Mouse (Mus musculus) adrenal gland, adult 18-20 months (tissue): ENCODE results near the gene Alpk3. TPM values are rescaled to one million over a fixed set of nuclear protein-coding genes. Genes with fewer than 3 reads are reported as not detected.
A peak's percentile ranks its signal among the peaks of the same experiment; 100 is the strongest.
"Not testable (repeated sequence)": the region's sequence is repeated elsewhere in the genome, so short reads cannot be mapped to it uniquely, and the experiment has no call there.

Experiments used
- DNase-seq, 2 experiments: peaks; one replicate each; pipeline ENCODE4 v3.0.0; 2021 to 2022; ENCODE audit warnings: low spot score in 2 of 2
- total RNA-seq, 2 experiments: library from RNA; stranded (reverse); gene quantifications; 1 replicate in 1 of 2; 2 replicates in 1 of 2; pipeline ENCODE4 v1.2.3; 2021

Gene Alpk3
- total RNA-seq, 2 experiments from 2014 or later: 0.17 to 0.48 TPM

DNA sequence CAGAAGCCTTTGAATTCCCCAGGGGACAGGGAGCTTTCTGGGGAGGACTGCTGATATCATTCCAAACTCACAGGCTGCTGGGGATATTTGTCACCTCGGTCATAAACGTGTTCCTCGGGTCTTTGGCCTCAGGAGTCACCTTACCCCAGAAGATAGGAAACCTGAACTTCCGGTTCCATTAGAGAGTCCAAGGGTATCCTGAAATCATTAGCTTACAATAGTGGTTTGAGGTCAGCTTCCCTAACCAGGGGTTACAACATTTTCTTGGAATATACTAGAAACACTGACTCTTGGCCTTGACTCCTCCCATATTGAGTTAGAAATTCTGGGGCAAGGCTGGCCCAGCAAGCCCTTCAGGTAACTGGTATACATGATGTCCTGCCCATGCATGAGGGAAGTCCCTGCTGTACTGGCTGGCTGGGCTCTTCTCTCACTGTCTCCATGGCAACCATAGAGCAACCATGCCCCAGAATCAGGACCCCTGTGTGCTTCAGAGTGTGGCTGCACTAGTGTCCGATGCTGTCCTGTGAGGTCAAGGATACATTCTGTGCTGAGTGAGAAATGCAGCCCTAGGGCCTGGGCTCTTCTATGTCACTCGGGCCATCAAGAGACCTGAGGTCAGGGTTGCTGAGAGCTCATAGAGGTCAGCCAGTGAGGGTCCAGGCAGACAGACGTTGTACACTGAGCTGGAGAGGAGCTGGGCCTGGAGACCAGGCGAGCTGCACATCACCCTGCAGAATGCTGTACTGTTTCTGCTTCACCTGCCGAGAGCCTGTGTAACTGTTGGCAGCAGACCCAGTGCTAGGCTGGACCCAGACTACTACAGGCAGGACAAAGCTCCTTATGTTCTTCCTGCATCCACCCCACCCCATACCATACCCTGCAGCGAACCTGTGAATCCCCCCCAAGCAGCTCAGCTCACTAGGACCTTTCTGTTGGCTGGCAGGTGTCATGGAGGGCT lies 68.1 kb downstream of the Alpk3 start:
- no peak for DNase-seq

DNA sequence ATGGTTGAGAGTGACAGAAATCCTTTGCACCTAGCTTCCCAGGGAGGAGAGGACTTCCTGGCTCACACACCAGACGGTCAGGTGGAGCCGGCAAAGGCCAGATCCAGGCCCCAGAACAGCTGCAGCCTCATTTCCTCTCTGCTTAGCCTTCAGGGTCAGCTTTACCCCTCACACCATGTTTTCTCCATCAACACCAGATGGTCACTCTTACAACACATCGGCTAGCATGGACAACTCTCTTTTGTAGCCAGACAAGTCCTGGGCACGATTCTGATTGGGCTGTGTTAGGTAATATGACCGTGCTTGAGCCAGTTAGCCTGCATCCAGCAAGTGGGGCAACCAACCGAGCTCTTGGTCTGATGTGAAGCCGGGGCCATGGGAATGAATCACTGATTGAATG lies 74.5 kb downstream of the Alpk3 start:
- no peak for DNase-seq

DNA sequence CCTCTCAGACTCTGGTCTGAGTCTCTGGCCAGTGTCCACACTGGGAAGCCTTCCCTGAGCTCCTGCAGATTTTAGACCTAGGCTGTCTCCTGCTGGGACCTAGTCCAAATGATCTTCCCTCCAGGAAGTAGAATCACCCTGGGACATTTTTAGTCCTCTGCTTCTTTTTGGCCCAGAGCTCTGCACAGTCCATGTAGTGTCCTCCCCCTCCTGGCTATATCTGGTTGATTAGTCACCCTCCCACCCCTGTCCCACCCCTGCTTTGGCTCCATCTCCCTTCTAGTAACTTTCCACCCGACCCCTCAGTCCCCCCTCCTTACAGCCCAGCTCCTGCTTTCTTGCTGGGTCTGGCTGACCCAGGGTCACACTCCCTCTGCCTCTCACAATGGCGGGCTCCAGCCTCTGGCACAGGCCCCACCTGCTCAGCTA lies 75.5 kb downstream of the Alpk3 start:
- no peak for DNase-seq

DNA sequence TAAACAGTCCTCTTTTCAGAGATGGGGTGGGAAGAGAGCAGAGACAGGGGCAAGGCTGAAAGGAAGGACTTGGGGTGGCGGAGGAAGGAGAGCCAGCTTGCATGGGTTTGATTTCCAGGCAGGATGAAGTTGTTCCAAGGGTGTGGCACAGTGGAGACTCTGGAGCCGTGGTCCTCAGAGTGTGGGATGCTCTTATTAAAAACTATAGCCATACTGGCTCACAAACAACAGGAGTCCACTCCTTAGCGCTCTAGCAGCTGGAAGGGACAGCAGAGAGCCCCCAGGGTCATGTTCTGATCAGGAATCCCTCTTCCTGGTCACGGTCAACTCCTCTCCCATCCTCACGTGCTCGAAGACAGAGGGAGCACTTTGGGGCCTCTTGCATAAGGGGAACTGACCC lies 76.0 kb downstream of the Alpk3 start:
- no peak for DNase-seq

DNA sequence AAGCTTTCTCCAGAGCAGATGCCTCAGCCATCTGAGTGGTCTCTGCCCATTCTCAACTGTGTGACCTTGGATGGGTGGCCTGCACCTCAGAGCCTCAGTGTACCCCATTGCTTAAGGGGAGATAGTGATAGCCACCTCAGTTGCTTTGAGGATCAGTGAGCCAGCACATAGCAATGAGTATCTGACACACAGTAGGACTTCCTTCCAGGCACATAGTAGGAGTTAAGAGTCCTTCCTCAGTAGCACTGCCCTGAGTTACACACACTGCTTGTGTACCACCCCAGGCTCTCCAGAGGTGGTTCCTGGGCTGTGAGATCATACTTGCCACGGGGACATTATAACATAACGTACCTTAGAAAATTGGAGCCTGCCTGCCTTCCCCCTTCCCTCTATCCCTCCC lies 76.5 kb downstream of the Alpk3 start:
- no peak for DNase-seq

DNA sequence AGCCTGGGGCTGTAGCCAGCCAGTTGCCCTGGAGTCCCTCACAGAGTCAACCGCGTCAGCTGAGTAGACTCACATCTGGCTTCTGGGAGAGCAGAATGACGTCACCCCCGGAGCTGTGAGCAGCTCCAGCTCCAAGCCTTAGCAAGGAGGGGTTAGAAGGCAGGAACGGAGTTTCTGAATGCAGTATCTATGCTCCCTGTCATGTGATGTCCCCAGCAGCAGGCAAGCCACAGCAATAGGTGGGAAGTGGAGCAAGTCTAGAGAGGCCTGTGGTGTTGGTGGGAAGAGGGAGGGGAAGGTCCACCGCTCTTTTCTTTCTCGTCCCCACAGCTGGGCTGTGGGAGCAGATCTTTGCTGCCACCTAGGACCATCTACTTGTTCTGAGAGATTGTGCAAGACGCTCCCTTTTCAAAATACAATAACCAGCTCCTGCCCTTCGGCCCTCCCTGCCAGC lies 77.2 kb downstream of the Alpk3 start:
- peak; percentile 51 to 70 for DNase-seq

DNA sequence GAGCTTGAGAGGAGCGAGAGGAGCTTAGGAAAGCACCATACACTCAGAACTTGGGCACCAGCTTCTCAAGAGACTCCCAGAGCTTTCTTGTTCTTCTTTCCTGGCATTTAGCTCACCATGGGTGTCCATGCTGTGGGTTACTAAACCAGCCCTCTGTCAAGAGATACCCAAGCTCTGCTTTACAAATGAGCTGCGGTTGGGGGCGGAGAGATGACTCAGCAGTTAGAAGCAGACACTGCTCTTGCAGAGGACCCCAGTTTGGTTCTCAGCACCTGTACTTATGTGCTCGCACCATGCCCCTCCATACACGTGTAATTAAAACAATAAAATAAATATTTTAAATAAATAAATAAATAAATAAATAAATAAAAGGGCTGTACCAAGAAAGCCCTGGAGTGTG lies 79.9 kb downstream of the Alpk3 start:
- DNase-seq: no peak

DNA sequence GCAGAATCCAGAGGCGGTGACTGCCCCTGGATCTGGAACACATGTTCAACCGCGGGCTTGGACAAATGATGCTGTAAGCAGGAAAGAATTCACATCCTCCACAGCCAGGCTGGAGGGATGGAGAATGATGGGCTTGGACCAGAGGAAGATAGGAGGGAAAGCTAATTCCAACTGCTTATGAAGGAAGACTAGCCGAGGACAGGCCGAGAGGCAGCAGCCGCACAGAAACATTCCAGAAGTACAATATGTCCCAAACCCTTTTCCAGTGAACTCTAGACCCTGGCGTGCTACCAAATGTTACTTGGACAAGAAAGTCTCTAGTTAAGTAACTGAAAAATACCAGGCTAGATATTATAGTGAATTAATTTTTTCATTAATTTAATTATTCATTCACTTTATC lies 81.7 kb downstream of the Alpk3 start:
- DNase-seq: no peak

DNA sequence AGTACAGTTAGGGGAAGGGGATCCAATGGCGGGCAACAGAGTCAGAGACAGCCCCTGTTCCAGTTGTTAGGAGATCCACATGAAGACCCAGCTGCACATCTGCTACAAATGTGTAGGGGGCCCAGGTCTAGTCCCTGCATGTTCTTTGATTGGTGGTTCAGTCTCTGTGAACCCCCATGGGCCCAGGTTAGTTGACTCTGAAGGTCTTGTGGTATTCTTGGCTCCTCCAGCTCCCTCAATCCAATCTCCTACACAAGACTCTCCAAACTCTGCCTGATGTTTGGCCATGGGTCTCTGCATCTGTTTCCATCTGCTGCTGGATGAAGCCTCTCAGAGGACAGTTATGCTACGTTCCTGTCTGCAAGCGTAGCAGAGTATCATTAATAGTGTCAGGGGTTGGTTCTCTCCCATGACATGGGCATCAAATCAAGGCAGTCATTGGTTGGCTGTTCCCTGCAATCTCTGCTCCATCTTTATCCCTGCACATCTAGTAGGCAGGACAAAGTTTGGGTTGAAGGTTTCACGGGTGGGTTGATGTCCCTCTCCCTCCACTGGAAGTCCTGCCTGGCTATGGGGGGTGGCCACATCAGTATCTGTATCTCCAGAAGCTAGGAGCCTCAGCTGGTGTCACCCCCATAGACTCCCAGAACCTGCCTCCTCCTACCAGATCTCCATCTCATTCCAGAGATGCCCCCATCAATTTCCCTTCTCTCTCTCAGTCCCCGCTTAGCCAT lies 82.4 kb downstream of the Alpk3 start:
- DNase-seq: no peak

DNA sequence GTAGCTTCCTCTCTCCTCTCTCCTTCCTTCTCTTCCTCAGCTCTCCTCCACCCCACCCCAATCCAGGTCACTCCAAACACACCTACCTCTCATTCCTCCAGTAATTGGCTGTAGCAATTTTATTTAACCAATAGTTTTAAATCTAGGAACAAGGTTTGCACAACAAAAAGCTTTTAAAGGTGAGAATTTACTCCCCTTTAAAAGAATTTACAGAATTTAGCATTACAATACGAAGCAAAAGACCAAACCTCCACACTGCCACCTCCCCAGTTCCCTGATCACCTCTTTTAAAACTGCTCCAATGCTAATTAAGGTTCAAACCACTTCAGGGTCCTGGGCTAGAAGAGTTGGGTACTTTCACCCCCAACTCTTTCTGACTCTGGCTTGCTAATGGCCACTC lies 84.1 kb downstream of the Alpk3 start:
- no peak for DNase-seq

DNA sequence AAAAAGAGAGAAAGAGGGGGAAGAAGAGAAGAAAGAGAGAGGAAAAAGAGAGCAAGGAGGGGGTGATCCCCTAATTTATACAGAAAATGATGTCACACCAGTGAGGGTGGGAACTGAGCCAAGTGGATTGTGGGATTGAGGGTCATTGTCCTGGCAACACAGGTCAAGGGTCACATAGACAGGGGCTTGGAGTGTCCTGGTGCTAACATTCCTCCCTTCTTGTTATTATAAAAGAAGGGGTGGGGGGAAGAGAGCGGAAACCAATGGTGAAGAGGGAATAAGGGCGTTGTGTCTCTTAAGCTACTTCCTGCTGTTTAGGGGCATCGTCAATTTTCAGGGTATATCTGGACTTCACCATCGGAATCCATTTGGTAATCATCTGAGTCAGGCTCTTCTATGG lies 85.7 kb downstream of the Alpk3 start:
- not testable (repeated sequence) for DNase-seq

DNA sequence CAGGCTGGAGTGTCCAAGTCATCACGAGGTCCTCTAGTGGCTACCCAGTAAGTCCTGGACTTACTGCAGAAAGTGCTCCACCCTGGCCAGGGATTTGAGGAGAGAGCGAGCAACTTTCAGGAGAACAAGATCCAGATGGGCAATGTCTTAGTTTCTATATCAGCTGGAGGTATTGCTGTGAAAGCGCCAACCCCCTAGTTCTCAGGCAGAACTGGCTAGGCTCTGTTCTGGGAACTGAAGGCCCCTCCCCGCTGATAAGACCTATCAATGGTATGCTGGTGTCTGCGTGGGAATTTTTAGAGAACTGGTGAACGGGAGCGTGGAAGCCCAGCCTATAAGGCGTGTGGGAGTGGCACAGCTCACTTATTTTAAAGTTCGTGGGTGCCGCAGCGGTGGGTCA lies 92.4 kb downstream of the Alpk3 start:
- DNase-seq: no peak

DNA sequence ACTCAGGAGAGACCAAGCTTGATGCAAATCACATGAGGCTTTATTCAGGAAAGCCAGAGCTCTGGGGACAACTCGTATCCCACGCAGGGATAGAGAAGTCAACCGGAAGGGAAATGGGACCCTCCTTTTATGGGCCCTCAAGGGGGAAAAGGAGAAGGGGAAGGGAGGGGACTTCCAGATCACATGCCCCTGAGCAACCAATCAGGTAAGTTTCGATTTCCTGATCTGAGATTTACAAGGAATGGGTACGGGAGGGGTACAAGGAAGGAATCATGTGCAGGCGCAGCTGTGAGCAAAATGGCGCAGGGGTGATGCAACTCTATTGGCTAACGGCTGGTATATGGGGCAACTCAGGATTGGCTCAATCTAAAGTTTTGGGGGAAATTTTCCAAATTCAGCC lies 93.8 kb downstream of the Alpk3 start:
- no peak for DNase-seq

DNA sequence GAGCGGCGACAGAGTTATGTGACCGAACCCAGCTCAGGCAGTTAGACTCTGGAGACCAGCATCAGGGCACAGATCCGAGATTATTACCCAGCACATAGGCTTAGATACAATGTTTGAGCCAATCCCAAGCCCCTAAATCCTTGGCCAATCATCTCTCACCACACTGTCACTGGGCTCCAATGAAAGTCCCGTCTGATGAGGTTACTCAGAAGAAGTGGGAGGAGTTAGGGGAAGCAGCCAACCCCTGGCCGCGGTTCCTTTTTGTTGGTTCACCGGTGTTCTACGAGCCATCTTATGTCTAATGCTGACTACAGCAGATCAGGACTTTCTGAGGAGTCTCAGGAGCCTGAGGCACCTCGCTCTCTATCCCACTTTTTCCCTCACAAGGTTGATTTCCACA lies 94.9 kb downstream of the Alpk3 start:
- DNase-seq: no peak

DNA sequence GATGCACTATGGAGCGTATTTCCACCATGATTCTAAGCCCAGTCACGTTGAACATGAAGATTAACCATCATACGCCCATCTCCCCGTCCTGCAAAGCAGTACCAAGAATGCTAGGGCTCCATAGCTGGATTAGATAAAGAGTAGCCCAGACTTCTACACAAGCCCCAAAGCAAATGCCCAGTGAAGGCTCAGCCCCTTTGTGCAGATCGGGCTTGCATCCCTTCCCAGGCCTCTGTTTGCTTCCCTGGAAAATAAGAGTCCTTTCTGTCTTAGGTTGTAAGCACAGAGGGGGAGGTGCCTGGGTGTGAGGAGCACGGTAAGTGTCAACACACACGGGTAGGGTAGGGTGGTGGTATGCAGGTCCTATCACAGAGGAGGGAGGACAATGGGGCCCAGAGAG lies 95.4 kb downstream of the Alpk3 start:
- no peak for DNase-seq

DNA sequence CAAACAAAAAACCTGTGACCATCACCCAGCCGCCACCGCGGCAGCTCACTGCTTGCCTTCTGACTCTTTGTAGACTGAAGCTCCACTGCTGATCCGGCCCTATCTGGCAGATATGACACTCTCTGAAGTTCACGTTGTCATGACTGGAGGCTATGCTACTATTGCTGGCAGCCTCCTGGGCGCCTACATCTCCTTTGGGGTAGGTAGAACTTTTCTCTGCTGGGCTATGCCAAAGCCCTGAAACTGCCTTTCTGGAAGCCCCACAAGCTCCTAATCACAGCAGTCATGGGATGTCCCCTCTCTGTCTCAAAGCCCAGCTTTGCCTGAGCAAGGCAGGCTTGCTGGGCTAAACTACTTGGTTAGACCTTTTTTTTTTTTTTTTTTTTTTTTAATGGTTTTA lies 95.9 kb downstream of the Alpk3 start:
- no peak for DNase-seq

DNA sequence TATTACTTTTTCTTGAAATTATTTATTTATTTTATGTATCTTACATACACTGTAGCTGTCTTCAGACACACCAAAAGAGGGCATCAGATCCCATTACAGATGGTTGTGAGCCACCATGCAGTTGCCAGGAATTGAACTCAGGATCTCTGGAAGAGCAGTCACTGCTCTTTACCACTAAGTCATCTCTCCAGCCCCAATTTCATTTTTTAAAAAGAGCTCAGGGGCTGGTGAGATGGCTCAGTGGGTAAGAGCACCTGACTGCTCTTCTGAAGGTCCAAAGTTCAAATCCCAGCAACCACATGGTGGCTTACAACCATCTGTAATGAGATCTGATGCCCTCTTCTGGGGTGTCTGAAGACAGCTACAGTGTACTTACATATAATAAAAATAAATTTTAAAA lies 96.8 kb downstream of the Alpk3 start:
- not testable (repeated sequence) for DNase-seq

DNA sequence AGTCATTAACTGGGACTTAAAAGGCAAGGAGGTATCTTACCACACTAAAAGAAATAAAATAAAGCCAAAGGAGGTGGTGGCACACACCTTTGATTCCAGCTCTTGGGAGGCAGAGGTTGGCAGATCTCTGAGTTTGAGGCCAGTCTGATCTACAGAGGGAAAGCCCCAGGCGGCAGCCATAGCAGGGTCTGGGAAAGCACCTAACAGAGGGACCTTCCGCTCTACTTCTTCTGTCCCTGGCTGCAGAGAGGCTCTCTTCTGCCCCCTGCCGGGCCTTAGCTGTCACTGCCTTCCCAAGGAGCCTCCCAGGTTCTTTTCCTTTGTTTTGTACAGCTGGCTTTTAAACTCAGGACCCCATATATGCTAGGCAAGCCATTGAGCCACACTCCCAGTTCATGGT lies 97.6 kb downstream of the Alpk3 start:
- DNase-seq: peak; percentile 47 to 62
